Mouse (Mus musculus) forebrain, embryonic 10.5 days (tissue): ENCODE data around the gene Topors. TPM values are rescaled to one million over a fixed set of nuclear protein-coding genes. Genes with fewer than 3 reads are reported as not detected.
"Not testable (repeated sequence)": the region's sequence is repeated elsewhere in the genome, so short reads cannot be mapped to it uniquely, and the experiment has no call there.

Experiments
- DNase-seq: peaks from one replicate; pipeline ENCODE4 v3.0.0-alpha.2; 2017; ENCODE audit warnings: low spot score; ENCODE audit errors: extremely low spot score
- H3K27ac ChIP-seq: fragments of 300-500 bp; sonication (generic); 2 replicates; pipeline ENCODE4 v1.5.1; 2016; ENCODE audit warnings: mild to moderate bottlenecking
- H3K27me3 ChIP-seq: fragments of 300-500 bp; sonication (generic); 2 replicates; pipeline ENCODE4 v1.6.1; 2016; ENCODE audit warnings: mild to moderate bottlenecking; ENCODE audit not compliant: poor library complexity, severe bottlenecking
- H3K36me3 ChIP-seq: fragments of 300-500 bp; sonication (generic); replicated peaks from 2 replicates; pipeline ENCODE4 v1.6.1; 2016; ENCODE audit warnings: mild to moderate bottlenecking, moderate library complexity
- H3K4me1 ChIP-seq: fragments of 300-500 bp; sonication (generic); 2 replicates; pipeline ENCODE4 v1.6.1; 2016
- H3K4me3 ChIP-seq: fragments of 300-500 bp; sonication (generic); 2 replicates; pipeline ENCODE4 v1.5.1; 2016; ENCODE audit warnings: mild to moderate bottlenecking, moderate library complexity
- H3K9me3 ChIP-seq: fragments of 300-500 bp; sonication (generic); 2 replicates; pipeline ENCODE4 v1.6.1; 2016; ENCODE audit warnings: mild to moderate bottlenecking, moderate library complexity
- WGBS: fragments of 180-500 bp; shearing (Covaris S2); methylation state at CpG from one replicate; pipeline ENCODE4 v1.1.7; 2016; 5-methylcytosine and 5-hydroxymethylcytosine counted together
- polyA plus RNA-seq: library from polyadenylated mRNA; unstranded; fragments of >200 nt; fragmentation: Nextera tagmentation; extraction: Ambion mirVana; gene quantifications from 2 replicates; pipeline ENCODE4 v1.2.1, GENCODE M21; 2016

Gene Topors
- 46.0 and 49.0 TPM in 2 replicates for polyA plus RNA-seq

DNA sequence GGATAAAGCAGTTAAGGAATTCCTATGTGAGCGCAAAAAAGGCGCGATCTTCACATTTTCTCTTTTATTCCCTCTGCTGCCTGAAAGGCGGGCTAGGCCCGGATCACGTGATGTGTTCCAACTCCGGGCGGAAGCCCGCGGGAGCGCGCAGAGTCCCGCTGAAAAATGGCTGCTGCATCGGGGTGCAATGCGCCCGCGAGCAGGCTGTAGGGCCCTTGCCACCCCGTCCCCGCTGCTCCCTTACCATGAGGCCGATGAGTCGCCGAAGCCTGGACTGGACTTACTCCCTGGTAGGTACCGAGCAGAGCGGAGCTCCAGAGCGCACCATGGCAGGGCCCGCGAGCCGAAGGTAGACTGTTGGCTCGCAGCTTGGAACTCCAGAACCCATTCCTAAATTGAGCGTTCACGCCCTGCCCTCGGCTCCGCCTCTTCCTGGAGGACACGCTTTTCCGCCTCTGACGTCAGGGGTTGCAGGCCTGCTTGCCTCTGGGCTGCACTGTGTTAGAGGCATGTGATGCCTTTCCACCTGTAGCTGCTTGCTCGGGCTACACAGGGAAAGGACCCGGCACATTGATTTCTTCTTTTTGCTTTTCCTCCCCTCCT, at the start of gene Topors, which contains the start of gene Smim27:
Topors (minus strand) TSS at position 421 of the 603 bp plus-strand sequence.
Smim27 (plus strand) TSS at position 150 of the 603 bp plus-strand sequence.
- H3K27ac ChIP-seq: peak within 1 kb of the TSS; percentile 97
- peak; percentile 98 for DNase-seq
- H3K36me3 ChIP-seq: peaks cover 59% of the 10 kb centered on the region
- no peaks in the 10 kb centered on the region for H3K27me3 ChIP-seq
- no peaks in the 10 kb centered on the region for H3K9me3 ChIP-seq
- under 1% methylated on average over 38 of the region's 38 CpGs for WGBS
- peak within 1 kb of the TSS; percentile 76 for H3K4me3 ChIP-seq
- H3K4me1 ChIP-seq: peaks cover 35% of the 10 kb centered on the region

DNA sequence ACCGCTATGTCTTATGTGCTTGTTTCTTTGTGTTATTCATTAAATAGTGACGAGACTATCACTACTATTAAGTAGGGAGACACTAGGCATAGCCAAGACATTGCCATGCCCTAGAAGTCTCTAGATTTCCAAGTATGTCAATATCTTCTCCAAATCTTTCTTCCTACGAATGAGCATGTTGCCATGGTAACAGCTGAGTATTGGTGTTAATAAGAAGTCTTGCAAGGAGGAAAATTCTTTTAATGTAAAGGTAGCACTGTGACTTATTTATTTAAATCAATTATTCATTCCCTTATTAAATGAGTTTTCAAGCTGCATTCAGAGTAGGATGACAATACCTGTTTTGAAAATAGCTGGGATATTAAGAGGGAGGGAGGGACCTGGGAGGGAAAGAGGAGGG, 47.8 kb upstream of the Topors start:
- Histone ChIP-seq H3K27ac (no peak overlapping the region), H3K27me3 (no peaks in the 10 kb centered on the region), H3K9me3 (no peaks in the 10 kb centered on the region), H3K36me3 (no peaks in the 10 kb centered on the region), H3K4me3 (no peak overlapping the region), H3K4me1 (no peaks in the 10 kb centered on the region)
- WGBS: 84% methylated on average over 3 of the region's 3 CpGs
- DNase-seq: no peak

DNA sequence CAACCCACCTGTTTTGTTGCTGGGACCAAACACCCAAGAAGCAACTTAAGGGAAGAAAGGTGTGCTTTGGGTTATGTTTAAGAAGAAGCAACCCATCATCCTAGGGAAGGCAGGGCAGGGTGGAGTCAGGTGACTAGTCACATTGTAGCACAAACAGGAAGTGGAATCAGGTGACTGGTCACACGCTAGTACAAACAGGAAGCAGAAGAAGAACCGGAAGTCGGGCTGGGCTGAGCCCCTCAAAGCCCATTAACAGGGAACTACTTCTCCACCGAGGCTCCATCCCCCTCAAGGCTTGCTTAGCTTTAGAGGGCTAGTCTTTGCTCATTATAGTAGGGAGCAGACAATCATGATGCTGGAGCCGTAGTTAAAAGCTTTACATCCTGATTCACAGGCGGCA, 43.4 kb upstream of the Topors start:
- Histone ChIP-seq H3K27me3 (no peaks in the 10 kb centered on the region), H3K9me3 (no peaks in the 10 kb centered on the region), H3K4me3 (no peak overlapping the region), H3K36me3 (no peaks in the 10 kb centered on the region), H3K4me1 (no peaks in the 10 kb centered on the region), H3K27ac (no peak overlapping the region)
- no peak for DNase-seq
- 86% methylated on average over 6 of the region's 6 CpGs for WGBS

DNA sequence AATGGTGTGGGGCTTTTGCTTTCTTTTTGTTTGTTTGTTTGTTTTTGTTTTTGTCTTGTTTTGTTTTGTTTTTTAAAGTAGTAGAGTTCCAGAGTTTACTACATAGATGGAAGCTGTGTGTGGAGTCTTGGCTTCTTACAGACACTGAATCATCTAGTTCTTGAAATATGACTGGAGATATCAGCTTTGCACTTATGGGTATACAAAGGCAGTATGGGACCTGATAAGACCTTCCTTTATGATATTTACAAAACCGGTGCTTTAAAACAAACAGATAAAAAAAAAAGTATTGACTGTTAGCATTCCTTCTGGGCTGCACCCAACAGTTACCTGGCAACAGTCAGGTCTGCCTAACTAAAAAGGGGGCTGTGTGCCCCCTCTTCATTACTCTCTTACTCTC, 42.6 kb upstream of the Topors start:
- WGBS: 84% methylated on average over 1 of the region's 1 CpGs
- Histone ChIP-seq H3K27me3 (no peaks in the 10 kb centered on the region), H3K4me3 (no peak overlapping the region), H3K27ac (no peak overlapping the region), H3K9me3 (no peaks in the 10 kb centered on the region), H3K4me1 (no peaks in the 10 kb centered on the region), H3K36me3 (no peaks in the 10 kb centered on the region)
- DNase-seq: no peak

DNA sequence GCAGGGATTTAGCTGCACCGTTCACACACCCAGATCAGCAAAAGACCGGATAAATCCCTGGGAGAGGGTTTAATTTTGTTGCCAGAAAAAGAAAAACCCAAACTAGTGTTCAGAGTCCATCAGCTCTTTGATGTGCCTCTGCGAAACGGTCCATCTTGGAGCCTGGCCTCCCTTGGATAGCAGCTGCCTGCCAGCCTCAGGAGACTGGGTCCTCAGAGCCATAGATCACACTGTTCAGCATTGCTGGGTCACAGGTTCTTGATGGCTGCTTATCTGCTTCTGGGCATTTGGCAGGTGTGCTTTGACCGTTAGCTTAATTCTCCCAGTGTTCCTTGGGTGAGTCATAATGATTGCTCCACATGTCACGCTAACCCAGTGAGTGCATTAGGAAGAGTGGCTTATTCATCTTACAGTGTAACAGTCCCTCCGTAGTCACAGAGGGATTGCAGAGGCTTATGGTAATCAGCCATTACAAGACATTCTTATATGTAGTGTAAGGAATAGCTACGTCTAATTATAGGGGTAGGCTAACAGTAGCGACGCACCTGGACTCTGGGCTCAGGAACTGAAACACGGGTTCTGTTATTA, 41.2 kb upstream of the Topors start:
- Histone ChIP-seq H3K4me1 (no peaks in the 10 kb centered on the region), H3K27me3 (no peaks in the 10 kb centered on the region), H3K9me3 (no peaks in the 10 kb centered on the region), H3K27ac (no peak overlapping the region), H3K36me3 (no peaks in the 10 kb centered on the region), H3K4me3 (no peak overlapping the region)
- DNase-seq: no peak
- WGBS: 84% methylated on average over 11 of the region's 11 CpGs

DNA sequence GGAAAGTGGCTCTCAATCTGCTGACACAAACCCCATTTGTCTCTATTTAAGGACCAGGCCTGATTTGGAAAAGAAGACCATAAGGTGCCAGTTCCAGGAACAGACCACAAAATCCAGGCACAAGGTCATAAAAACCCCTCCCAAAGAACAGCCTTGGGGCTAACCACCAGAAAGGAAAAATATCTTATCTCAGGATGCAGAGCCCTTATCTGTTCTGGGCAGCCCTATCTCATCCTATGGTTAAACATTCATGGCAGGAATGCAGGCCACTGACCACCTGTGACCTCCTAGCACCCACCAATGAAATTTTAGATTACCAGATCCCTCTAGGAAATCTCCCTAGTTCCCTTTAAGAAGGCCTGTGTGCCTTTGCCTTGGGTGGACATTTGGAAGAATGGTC, 40.0 kb upstream of the Topors start:
- no peak overlapping the region for H3K4me3 ChIP-seq
- no peak overlapping the region for H3K27ac ChIP-seq
- no peaks in the 10 kb centered on the region for H3K4me1 ChIP-seq
- no peaks in the 10 kb centered on the region for H3K27me3 ChIP-seq
- DNase-seq: no peak
- H3K9me3 ChIP-seq: no peaks in the 10 kb centered on the region
- no peaks in the 10 kb centered on the region for H3K36me3 ChIP-seq

DNA sequence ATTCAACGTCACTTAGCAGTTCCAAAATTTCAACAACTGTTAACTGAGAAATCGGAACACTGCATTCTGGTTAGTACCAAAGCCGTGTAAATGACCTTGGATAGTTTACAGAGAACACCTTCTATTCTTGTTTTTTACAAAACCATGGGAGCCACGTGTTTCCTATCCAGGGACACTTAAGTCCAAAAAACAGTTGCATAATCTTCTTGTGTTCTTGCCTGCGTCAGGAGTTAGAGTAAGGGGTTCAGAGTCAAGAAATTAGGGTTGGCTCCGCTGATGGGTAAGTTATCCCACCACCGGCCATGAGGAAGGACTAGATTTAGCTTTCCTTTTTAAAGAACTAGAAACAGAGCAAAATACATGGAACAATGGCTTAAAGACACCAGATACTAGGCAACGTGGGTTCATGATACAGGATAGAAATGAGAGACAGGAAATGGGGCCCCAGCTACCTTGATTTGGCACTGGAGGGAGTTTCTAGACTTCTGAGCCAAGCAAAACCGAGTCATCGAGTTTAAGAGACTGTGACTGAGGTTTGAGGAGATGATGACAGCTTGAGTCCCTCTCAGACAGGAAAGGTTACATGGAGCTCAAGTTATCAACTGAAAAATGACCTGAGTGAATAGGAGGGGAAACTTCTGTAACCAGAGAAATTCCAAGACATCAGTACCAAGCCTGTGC, 32.9 kb upstream of the Topors start:
- DNase-seq: no peak
- Histone ChIP-seq H3K27me3 (peaks cover 16% of the 10 kb centered on the region), H3K9me3 (no peaks in the 10 kb centered on the region), H3K36me3 (no peaks in the 10 kb centered on the region), H3K4me1 (0 out of 2 replicates have a peak, but pooled peaks cover 3% of the 10 kb centered on the region), H3K4me3 (no peak overlapping the region), H3K27ac (no peak overlapping the region)
- WGBS: 87% methylated on average over 10 of the region's 10 CpGs

DNA sequence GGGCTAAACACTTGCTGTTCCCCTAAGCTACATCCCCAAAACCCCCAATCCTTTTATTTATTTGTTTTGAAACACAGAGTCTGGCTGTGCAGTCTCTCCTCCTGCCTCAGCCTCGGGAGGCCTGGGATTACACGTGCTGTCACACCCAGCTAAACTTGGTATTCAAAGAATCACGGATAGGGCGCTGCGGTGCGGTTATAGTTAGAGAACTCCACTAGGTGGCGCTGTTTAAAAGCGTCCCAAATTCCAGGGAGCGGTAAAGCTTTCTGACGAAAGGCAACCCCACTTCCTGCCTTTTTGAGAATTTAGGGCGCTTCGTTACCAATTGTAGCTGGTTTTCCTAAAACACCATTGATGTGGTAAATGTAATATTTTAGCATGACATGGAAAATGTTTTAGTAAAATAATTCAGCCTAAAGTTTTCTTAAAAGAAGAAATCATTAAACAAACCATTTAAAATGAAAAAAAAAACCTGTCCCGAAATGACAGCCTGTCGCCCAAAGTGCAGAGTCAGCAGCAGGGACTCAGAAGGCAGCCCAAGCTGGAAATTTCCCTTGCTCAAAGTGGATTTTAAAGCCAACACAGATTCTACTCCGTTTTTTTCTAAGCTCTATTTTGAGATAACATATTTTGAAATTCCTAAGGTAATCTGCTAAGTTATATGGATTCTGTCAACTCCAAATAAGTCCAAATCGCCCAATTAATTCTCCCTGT, 31.6 kb upstream of the Topors start:
- Histone ChIP-seq H3K4me3 (peak overlapping the region; percentile 13; the same call in 1 of the 2 replicates), H3K27ac (no peak overlapping the region), H3K4me1 (0 out of 2 replicates have a peak, but pooled peaks cover 3% of the 10 kb centered on the region), H3K36me3 (no peaks in the 10 kb centered on the region), H3K9me3 (no peaks in the 10 kb centered on the region; the same call in 1 of the 2 replicates), H3K27me3 (peaks cover 16% of the 10 kb centered on the region)
- 18% methylated on average over 16 of the region's 16 CpGs for WGBS
- DNase-seq: peak; percentile 75

DNA sequence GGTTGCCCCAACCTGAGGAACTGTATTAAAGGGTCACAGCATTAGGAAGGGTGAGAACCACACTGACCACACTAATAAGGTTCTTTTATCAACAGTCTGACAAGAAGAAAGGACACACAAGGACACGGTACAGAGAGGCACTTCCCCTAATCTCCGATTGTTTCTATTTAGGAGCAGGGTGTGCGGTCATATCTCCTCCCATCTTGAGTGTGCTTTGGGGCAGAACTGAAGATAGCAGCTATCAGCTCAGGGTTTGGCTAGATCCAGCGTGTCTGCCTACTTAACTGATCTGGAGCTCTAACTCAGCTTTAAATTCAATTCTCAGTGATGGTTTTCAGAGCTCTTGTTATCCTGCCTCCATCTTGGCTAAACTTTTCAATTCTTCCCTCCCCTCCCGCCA, 29.5 kb upstream of the Topors start:
- Histone ChIP-seq H3K4me3 (no peak overlapping the region), H3K4me1 (0 out of 2 replicates have a peak, but pooled peaks cover 3% of the 10 kb centered on the region), H3K27me3 (peaks cover 16% of the 10 kb centered on the region), H3K9me3 (peaks cover 6% of the 10 kb centered on the region), H3K36me3 (no peaks in the 10 kb centered on the region), H3K27ac (no peak overlapping the region)
- no peak for DNase-seq
- 84% methylated on average over 5 of the region's 5 CpGs for WGBS

DNA sequence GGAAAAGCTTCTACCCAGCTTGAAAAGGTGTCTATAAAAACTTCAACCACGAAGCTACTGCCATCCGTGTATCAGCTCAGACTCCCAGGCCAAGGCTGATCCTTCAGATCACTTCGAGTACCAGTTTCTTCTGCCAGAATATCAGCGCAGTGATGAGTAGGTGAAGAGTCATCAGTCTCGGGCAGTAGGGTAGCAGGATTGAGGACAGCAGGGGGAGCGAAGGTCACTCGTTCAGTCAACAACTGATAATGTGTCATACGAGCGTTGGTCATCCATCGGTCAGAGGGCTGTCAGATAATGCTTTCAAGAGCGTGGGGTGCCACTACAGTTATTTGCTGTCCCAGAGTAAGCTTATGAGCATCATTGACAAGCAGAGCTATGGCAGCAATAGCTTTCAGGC, 21.9 kb upstream of the Topors start:
- H3K27me3 ChIP-seq, DNase-seq, H3K4me1 ChIP-seq, H3K36me3 ChIP-seq, H3K4me3 ChIP-seq, H3K27ac ChIP-seq: not testable (repeated sequence)
- WGBS: 92% methylated on average over 11 of the region's 11 CpGs
- peaks cover 23% of the 10 kb centered on the region for H3K9me3 ChIP-seq

DNA sequence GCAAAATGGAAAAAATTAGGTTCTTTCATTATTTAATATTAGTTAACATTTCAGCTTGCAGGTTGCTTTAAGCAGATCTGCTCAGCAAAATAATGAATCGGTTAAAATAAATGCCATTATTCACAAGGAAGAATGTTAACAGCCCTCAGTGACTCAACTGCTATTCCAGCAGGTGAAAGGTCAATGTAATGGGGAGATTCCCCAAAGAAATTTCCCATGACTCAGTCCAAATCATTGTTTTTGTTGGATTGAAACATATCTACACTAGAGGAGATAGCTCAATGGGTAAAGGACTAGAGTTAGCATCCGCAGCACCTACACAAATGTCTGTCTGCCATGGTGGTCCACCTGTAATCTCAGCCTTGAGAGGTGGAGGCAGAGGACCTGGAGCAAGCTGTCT, 19.4 kb upstream of the Topors start:
- no peak for DNase-seq
- WGBS: 88% methylated on average over 2 of the region's 2 CpGs
- no peak overlapping the region for H3K4me3 ChIP-seq
- H3K36me3 ChIP-seq: no peaks in the 10 kb centered on the region
- no peaks in the 10 kb centered on the region for H3K4me1 ChIP-seq
- no peaks in the 10 kb centered on the region for H3K27me3 ChIP-seq
- peaks cover 16% of the 10 kb centered on the region; the same call in 1 of the 2 replicates for H3K9me3 ChIP-seq
- no peak overlapping the region for H3K27ac ChIP-seq

DNA sequence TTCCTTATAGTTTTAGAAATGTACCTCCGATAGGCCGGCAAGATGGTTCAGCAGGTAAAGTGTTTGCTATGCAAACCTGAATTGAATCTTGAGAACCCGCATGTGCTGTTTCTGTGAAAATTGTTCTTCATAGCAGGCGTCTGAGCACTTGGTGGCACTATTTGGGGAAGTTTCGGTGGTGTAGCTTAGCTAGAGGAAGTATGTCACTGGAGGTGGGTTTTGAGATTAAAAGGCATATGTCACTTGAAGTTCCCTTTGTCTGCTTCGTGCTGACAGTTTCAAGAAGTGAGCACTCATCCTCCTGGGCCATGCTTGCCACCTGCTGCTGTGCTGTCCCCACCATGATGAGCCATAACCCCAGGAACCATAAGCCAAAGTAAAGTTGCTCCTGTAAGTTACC, 17.8 kb upstream of the Topors start:
- WGBS: 82% methylated on average over 6 of the region's 6 CpGs
- Histone ChIP-seq H3K4me3 (no peak overlapping the region), H3K36me3 (no peaks in the 10 kb centered on the region), H3K27me3 (no peaks in the 10 kb centered on the region), H3K4me1 (no peaks in the 10 kb centered on the region), H3K27ac (no peak overlapping the region), H3K9me3 (peaks cover 13% of the 10 kb centered on the region; the same call in 1 of the 2 replicates)
- DNase-seq: no peak
